Mouse (Mus musculus) heart, embryonic 15.5 days (tissue): ENCODE measurements around the gene Ears2. TPM values are rescaled to one million over a fixed set of nuclear protein-coding genes. Genes with fewer than 3 reads are reported as not detected.

ENCODE experiments used
- ATAC-seq: fragments of 200-750 bp; cut with Nextera tagmentation; replicated peaks from 2 replicates; pipeline ENCODE4 v1.8.0; 2017; ENCODE audit warnings: low read depth, moderate TSS enrichment; ENCODE audit not compliant: insufficient number of reproducible peaks, insufficient read depth, low FRiP score
- H3K27ac ChIP-seq: fragments of 300-500 bp; sonication (generic); 2 replicates; pipeline ENCODE4 v1.5.1; 2015; ENCODE audit warnings: mild to moderate bottlenecking, inconsistent platforms
- H3K27me3 ChIP-seq: fragments of 300-500 bp; sonication (generic); 2 replicates; pipeline ENCODE4 v1.6.1; 2015; ENCODE audit warnings: inconsistent platforms
- H3K36me3 ChIP-seq: fragments of 300-500 bp; sonication (generic); 2 replicates; pipeline ENCODE4 v1.6.1; 2015; ENCODE audit warnings: mild to moderate bottlenecking, inconsistent platforms
- H3K4me1 ChIP-seq: fragments of 300-500 bp; sonication (generic); replicated peaks from 2 replicates; pipeline ENCODE4 v1.6.1; 2015; ENCODE audit warnings: inconsistent platforms
- H3K4me2 ChIP-seq: fragments of 300-500 bp; sonication (generic); 2 replicates; pipeline ENCODE4 v1.6.1; 2015; ENCODE audit warnings: inconsistent platforms, mild to moderate bottlenecking, moderate library complexity
- H3K4me3 ChIP-seq: fragments of 300-500 bp; sonication (generic); 2 replicates; pipeline ENCODE4 v1.5.1; 2015; ENCODE audit warnings: mild to moderate bottlenecking, inconsistent platforms
- H3K9ac ChIP-seq: fragments of 300-500 bp; sonication (generic); 2 replicates; pipeline ENCODE4 v1.6.1; 2015; ENCODE audit warnings: mild to moderate bottlenecking, inconsistent platforms
- H3K9me3 ChIP-seq: fragments of 300-500 bp; sonication (generic); replicated peaks from 2 replicates; pipeline ENCODE4 v1.6.1; 2016; ENCODE audit warnings: inconsistent platforms
- WGBS: fragments of 180-500 bp; shearing (Covaris S2); methylation state at CpG from one replicate; pipeline ENCODE4 v1.1.7; 2015; ENCODE audit warnings: mixed read lengths; 5-methylcytosine and 5-hydroxymethylcytosine counted together
- polyA plus RNA-seq: library from polyadenylated mRNA; unstranded; fragments of >200 nt; fragmentation: Nextera tagmentation; extraction: Ambion mirVana; gene quantifications from 2 replicates; pipeline ENCODE4 v1.2.1, GENCODE M21; 2015

Gene Ears2
- polyA plus RNA-seq, 1 experiment from 2014 or later, result 39.5 TPM

DNA sequence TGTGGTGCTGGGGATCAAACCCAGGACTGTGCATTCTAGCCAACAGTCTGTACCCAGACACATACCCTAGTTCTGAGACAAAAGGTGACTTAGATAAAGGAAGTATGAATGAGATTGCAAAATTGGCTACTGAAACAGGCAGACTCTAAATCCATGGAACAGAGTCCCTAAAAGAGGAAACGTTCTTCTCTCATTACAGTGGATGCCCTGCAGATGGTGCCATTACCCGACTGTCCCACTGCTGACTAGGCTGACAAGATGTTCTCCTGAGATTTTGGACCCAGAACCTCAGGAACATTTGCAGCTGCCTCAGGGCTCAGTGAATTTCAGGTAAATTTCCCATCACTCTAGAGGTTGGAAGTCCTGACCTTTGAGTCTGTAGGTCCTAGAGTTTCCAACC is 32.7 kb downstream of the Ears2 start:
- H3K4me3 ChIP-seq, result no peak overlapping the region
- no peaks in the 10 kb centered on the region for H3K27me3 ChIP-seq
- WGBS, result 22% methylated on average over 2 of the region's 2 CpGs
- peaks cover 20% of the 10 kb centered on the region for H3K36me3 ChIP-seq
- H3K27ac ChIP-seq, result no peak overlapping the region
- H3K9me3 ChIP-seq, result no peaks in the 10 kb centered on the region
- H3K4me1 ChIP-seq, result no peaks in the 10 kb centered on the region
- H3K9ac ChIP-seq, result no peak overlapping the region
- no peak overlapping the region for H3K4me2 ChIP-seq
- ATAC-seq, result no peak

DNA sequence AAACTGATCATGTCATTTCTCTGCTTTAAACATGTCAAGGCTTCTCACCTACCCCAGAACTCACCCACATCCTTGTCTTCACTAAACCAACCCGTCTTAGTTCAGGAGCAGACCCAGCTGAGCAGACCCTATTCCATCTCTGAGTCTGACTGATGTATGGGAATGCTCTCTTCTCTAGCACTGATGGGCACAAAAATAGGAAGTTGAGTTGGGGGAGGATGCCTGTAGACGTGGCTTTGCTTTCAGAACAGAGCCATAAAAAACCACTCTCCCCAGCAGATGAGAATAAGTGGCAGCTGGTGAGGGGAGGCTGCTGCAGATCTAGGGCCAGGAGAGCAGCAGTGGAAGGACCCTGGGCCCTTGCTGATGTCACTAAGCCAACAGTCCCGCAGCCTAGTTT is 33.7 kb downstream of the Ears2 start:
- H3K36me3 ChIP-seq, result peaks cover 12% of the 10 kb centered on the region
- H3K4me3 ChIP-seq, result no peak overlapping the region
- H3K9ac ChIP-seq, result no peak overlapping the region
- no peaks in the 10 kb centered on the region for H3K4me1 ChIP-seq
- 49% methylated on average over 3 of the region's 3 CpGs for WGBS
- no peak overlapping the region for H3K27ac ChIP-seq
- no peak for ATAC-seq
- H3K9me3 ChIP-seq, result no peaks in the 10 kb centered on the region
- no peak overlapping the region for H3K4me2 ChIP-seq
- H3K27me3 ChIP-seq, result no peaks in the 10 kb centered on the region

DNA sequence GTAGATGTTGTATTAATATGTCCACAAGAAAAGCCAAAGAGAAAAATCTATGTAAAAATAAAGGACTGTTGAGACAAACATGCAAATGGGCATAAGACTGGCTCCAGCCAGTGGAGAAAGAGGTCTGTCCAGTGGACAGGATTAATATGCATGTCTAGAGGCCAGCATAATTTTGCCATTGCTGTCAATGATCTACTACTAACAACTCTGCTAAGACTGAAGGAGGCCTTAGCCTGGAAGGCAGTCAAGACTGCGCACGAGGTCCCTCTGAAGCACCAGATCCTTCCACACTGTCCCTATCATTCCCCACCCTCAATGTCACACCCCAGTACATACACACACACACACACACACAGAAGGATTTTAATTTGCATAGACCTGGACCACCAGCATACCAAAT is 44.9 kb downstream of the Ears2 start:
- Histone ChIP-seq H3K36me3 (no peaks in the 10 kb centered on the region), H3K9ac (no peak overlapping the region), H3K9me3 (no peaks in the 10 kb centered on the region), H3K4me1 (peaks cover 29% of the 10 kb centered on the region), H3K27ac (no peak overlapping the region), H3K4me3 (no peak overlapping the region), H3K4me2 (no peak overlapping the region), H3K27me3 (no peaks in the 10 kb centered on the region)
- WGBS, result 97% methylated on average over 2 of the region's 2 CpGs
- ATAC-seq, result no peak

- Histone ChIP-seq H3K4me2 (peak within 1 kb of the TSS; percentile 78), H3K27me3 (no peaks in the 10 kb centered on the region), H3K9ac (peak within 1 kb of the TSS; percentile 63), H3K9me3 (no peaks in the 10 kb centered on the region), H3K36me3 (no peaks in the 10 kb centered on the region), H3K4me1 (peaks cover 38% of the 10 kb centered on the region), H3K27ac (peak within 1 kb of the TSS; percentile 89), H3K4me3 (peak within 1 kb of the TSS; percentile 68)
- peak; percentile 87 for ATAC-seq
- under 1% methylated on average over 49 of the region's 50 CpGs for WGBS
Observed at GRCm38 (mm10) chr7:122020667-122021354, 46.3 kb downstream of the Ears2 start, which contains the start of gene Gga2. Gene Gga2, minus strand, starts transcription at chr7:122021222.

DNA sequence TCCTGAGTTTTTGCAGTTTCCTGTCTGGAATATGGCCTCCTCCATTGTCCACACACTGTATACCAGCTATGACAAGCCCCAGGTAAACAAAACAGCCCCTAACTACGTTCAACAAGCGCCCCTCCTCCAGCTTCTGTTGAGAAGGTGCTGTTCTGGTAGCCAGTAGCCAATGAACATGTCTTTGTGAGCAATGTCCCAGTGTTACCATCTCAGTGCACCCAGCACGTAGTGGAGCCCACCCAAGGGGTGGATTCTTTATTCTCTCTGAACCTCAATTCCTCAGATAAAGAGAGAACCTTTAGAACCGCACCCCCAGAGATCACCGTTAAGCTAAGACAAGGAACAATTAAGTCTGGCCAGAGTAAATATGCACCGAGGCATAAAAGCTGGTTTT is 46.8 kb downstream of the Ears2 start:
- 1% methylated on average over 6 of the region's 6 CpGs for WGBS

DNA sequence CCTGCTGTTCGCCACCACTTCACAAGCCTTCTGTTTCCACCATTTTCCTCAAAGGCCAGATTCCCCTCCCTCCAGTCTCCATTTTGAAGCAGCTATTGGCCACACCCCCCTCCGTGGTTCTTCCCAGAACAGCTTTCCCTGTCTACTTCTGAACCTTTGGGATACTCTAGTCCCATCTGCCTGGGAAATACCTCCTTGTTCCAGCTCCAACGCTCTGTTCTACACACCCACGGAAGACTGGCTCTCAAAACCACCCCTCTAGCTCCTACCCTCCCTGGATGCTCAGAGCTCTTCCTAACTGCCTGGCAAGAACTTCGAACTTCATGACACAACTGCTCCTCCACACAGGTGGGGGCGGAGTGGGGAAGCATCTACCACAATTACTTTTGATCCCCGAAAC is 48.1 kb downstream of the Ears2 start:
- Histone ChIP-seq H3K4me1 (peaks cover 56% of the 10 kb centered on the region), H3K9ac (no peak overlapping the region), H3K27me3 (no peaks in the 10 kb centered on the region), H3K9me3 (no peaks in the 10 kb centered on the region), H3K4me2 (peak overlapping the region; percentile 78), H3K27ac (0 out of 2 replicates have a peak overlapping the region, but pooled peaks have one; percentile 32), H3K36me3 (no peaks in the 10 kb centered on the region), H3K4me3 (peak overlapping the region; percentile 68)
- no peak for ATAC-seq
- WGBS, result 83% methylated on average over 7 of the region's 7 CpGs

More for the DNA sequence above, 46.8 kb downstream of the Ears2 start:
- H3K27me3 ChIP-seq, result no peaks in the 10 kb centered on the region
- H3K4me2 ChIP-seq, result peak overlapping the region; percentile 78
- ATAC-seq, result no peak; the same call in 1 of the 2 replicates
- peak overlapping the region; percentile 63 for H3K9ac ChIP-seq
- peak overlapping the region; percentile 89 for H3K27ac ChIP-seq
- no peaks in the 10 kb centered on the region for H3K36me3 ChIP-seq
- H3K9me3 ChIP-seq, result no peaks in the 10 kb centered on the region
- peak overlapping the region; percentile 68 for H3K4me3 ChIP-seq
- peaks cover 44% of the 10 kb centered on the region for H3K4me1 ChIP-seq

DNA sequence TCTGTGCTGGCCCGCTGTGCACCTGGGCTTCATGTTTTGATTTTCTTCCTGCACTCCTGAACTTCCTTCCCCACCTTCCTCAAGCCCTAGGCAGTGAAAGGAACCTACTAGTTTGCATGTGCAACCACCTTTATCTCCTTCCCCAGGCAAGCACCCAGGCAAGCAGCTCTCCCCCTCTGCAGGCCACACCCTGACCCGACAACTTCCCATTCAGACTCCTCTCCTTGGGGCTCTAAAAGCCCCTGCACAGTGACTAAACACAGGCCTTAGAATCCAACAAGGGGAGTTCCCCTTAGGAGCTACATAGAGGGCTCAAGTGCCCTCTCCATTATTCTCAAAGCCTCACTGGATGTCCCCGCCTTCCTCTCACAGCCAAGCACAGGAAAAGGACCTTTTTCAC is 48.8 kb downstream of the Ears2 start:
- ATAC-seq, result no peak
- Histone ChIP-seq H3K4me2 (peak overlapping the region; percentile 78), H3K27me3 (no peaks in the 10 kb centered on the region), H3K4me1 (peaks cover 58% of the 10 kb centered on the region), H3K27ac (peak overlapping the region; percentile 32; the same call in 1 of the 2 replicates), H3K9me3 (no peaks in the 10 kb centered on the region), H3K4me3 (peak overlapping the region; percentile 68; the same call in 1 of the 2 replicates), H3K36me3 (no peaks in the 10 kb centered on the region), H3K9ac (no peak overlapping the region)
- WGBS, result 50% methylated on average over 3 of the region's 3 CpGs

DNA sequence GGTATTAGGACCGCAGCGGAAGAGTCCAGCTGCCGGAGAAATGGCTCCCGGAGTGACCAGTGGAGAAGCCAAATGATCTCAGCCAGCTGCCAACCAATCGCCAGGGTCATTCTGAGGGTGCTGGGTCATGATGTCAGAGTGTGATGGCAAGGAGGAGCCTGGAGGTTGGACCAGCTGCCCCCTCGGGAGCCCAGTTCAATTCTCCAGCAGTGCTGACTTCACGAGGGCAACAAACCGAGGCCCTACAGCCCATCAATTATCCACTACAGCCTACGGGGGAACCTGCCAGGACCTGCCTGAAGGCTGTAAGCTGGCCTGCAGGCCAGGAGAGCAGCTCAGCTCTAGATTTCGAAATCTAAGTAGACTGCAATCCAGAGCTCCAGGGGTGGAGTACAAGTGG is 51.3 kb downstream of the Ears2 start:
- Histone ChIP-seq H3K27me3 (no peaks in the 10 kb centered on the region), H3K4me2 (peak overlapping the region; percentile 33), H3K36me3 (peaks cover 15% of the 10 kb centered on the region), H3K4me3 (no peak overlapping the region), H3K9me3 (no peaks in the 10 kb centered on the region), H3K9ac (peak overlapping the region; percentile 27; the same call in 1 of the 2 replicates), H3K27ac (peak overlapping the region; percentile 70), H3K4me1 (peaks cover 62% of the 10 kb centered on the region)
- 44% methylated on average over 10 of the region's 10 CpGs for WGBS
- no peak for ATAC-seq

- Histone ChIP-seq H3K9me3 (no peaks in the 10 kb centered on the region), H3K9ac (peak overlapping the region; percentile 27; the same call in 1 of the 2 replicates), H3K4me3 (no peak overlapping the region), H3K4me2 (peak overlapping the region; percentile 33), H3K27ac (peak overlapping the region; percentile 70), H3K27me3 (no peaks in the 10 kb centered on the region), H3K4me1 (peaks cover 60% of the 10 kb centered on the region), H3K36me3 (peaks cover 22% of the 10 kb centered on the region)
- WGBS, result 9% methylated on average over 8 of the region's 8 CpGs
- peak; percentile 68 for ATAC-seq
Observed at GRCm38 (mm10) chr7:122015105-122015504, 52.0 kb downstream of the Ears2 start.

- ATAC-seq, result no peak
- WGBS, result 58% methylated on average over 10 of the region's 10 CpGs
- no peak overlapping the region for H3K9ac ChIP-seq
- H3K27me3 ChIP-seq, result no peaks in the 10 kb centered on the region
- H3K4me2 ChIP-seq, result no peak overlapping the region
- no peaks in the 10 kb centered on the region for H3K9me3 ChIP-seq
- no peak overlapping the region for H3K4me3 ChIP-seq
- H3K4me1 ChIP-seq, result peaks cover 39% of the 10 kb centered on the region
- no peak overlapping the region for H3K27ac ChIP-seq
- H3K36me3 ChIP-seq, result peaks cover 41% of the 10 kb centered on the region
Observed at GRCm38 (mm10) chr7:122012949-122013348, 54.1 kb downstream of the Ears2 start.

DNA sequence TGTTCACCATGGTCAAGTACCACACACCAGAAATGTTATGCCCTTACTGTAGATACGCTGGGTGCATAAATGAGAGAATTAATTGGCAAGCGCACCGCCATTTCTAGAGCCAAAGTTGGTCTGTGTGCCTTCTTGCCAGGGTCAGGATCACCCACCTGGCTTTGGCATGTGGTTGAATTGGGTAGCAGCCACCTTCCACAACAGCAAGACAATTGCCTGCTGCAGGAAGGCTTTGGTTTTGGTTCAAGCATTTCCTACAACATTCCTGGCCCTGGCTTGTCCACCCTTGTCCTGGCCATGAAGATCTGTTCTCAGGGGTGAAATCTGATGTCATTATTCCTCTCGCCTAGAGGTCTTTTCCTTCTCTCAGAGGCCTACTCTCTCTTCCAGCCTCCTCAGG is 54.7 kb downstream of the Ears2 start:
- ATAC-seq, result no peak
- peaks cover 47% of the 10 kb centered on the region for H3K36me3 ChIP-seq
- WGBS, result 92% methylated on average over 4 of the region's 4 CpGs
- H3K27me3 ChIP-seq, result no peaks in the 10 kb centered on the region
- H3K4me1 ChIP-seq, result peaks cover 36% of the 10 kb centered on the region
- H3K4me2 ChIP-seq, result no peak overlapping the region
- no peak overlapping the region for H3K4me3 ChIP-seq
- no peak overlapping the region for H3K27ac ChIP-seq
- H3K9ac ChIP-seq, result no peak overlapping the region
- no peaks in the 10 kb centered on the region for H3K9me3 ChIP-seq

- H3K27me3 ChIP-seq, result no peaks in the 10 kb centered on the region
- H3K27ac ChIP-seq, result no peak overlapping the region
- H3K4me2 ChIP-seq, result no peak overlapping the region
- no peaks in the 10 kb centered on the region for H3K4me1 ChIP-seq
- H3K4me3 ChIP-seq, result no peak overlapping the region
- 64% methylated on average over 8 of the region's 8 CpGs for WGBS
- no peak overlapping the region for H3K9ac ChIP-seq
- no peaks in the 10 kb centered on the region for H3K9me3 ChIP-seq
- ATAC-seq, result no peak
- H3K36me3 ChIP-seq, result peaks cover 78% of the 10 kb centered on the region
Observed at GRCm38 (mm10) chr7:122000396-122000795, 66.7 kb downstream of the Ears2 start.
